Mouse (Mus musculus) cortical plate, adult 2 months (tissue): Measurements from ENCODE around the gene Cntn5.

Experiments
- CTCF ChIP-seq: fragments of 200-500 bp; IDR thresholded peaks from 2 replicates; pipeline ENCODE4 v1.5.1; 2011; ENCODE audit warnings: mild to moderate bottlenecking, control low read depth, low read length; ENCODE audit not compliant: insufficient read depth; ENCODE audit errors: extremely low read depth
- POLR2A ChIP-seq: fragments of 200-500 bp; IDR thresholded peaks from 2 replicates; pipeline ENCODE4 v1.6.1; 2011; ENCODE audit warnings: mild to moderate bottlenecking, low read length, control low read depth; ENCODE audit not compliant: insufficient read depth; ENCODE audit errors: extremely low read depth

- no peak for TF ChIP-seq CTCF
- no peak for TF ChIP-seq POLR2A
Observed at GRCm38 (mm10) chr9:10529113-10529512, 375.5 kb downstream of the Cntn5 start.
